Mouse (Mus musculus): ENCODE results near the gene Pik3r5. TPM values are rescaled to one million over a fixed set of nuclear protein-coding genes. Genes with fewer than 3 reads are reported as not detected.

Pik3r5 gene
- total RNA-seq, 2 experiments from 2014 or later: 0.43 to 0.56 TPM

GRCm38 (mm10) chr11:68440965-68441364, 9.0 kb downstream of the Pik3r5 start:
- Histone ChIP-seq H3K27ac (no peak overlapping the region), H3K4me3 (no peak overlapping the region)
- DNase-seq: no peak
- intact Hi-C loops (cut with DNase I): no loop called here
- TF ChIP-seq CTCF (IDR thresholded peaks at IDR 0.05): no peak

- H3K27ac ChIP-seq: no peak overlapping the region
- DNase-seq: no peak
- no peak for TF ChIP-seq CTCF (IDR thresholded peaks at IDR 0.05)
Observed at GRCm38 (mm10) chr11:68442346-68442745, 10.4 kb downstream of the Pik3r5 start.

GRCm38 (mm10) chr11:68442983-68443638, 11.2 kb downstream of the Pik3r5 start:
- no peak overlapping the region for H3K4me3 ChIP-seq
- intact Hi-C loops (cut with DNase I): no loop called here
- no peak overlapping the region for H3K27ac ChIP-seq
- no peak for TF ChIP-seq CTCF (IDR thresholded peaks at IDR 0.05)
- no peak for DNase-seq

More at GRCm38 (mm10) chr11:68442346-68442745, 10.4 kb downstream of the Pik3r5 start:
- no peak overlapping the region for H3K4me3 ChIP-seq
- intact Hi-C loops (cut with DNase I): no loop called here

- intact Hi-C loops (cut with DNase I): no loop called here
- TF ChIP-seq CTCF (IDR thresholded peaks at IDR 0.05): no peak
- no peak for DNase-seq
- Histone ChIP-seq H3K27ac (no peak overlapping the region), H3K4me3 (no peak overlapping the region)
Observed at GRCm38 (mm10) chr11:68445901-68446300, 14.0 kb downstream of the Pik3r5 start.

- Histone ChIP-seq H3K4me3 (no peak overlapping the region), H3K27ac (no peak overlapping the region)
- no peak for TF ChIP-seq CTCF (IDR thresholded peaks at IDR 0.05)
- intact Hi-C loops (cut with DNase I): no loop called here
- no peak for DNase-seq
Observed at GRCm38 (mm10) chr11:68446547-68446946, 14.6 kb downstream of the Pik3r5 start.

- no peak for DNase-seq
- no peak for TF ChIP-seq CTCF (IDR thresholded peaks at IDR 0.05)
- no peak overlapping the region for H3K27ac ChIP-seq
- no peak overlapping the region for H3K4me3 ChIP-seq
- intact Hi-C loops (cut with DNase I): no loop called here
Observed at GRCm38 (mm10) chr11:68447242-68447641, 15.3 kb downstream of the Pik3r5 start.

- no peak for DNase-seq
- H3K4me3 ChIP-seq: no peak overlapping the region
- TF ChIP-seq CTCF (IDR thresholded peaks at IDR 0.05): no peak
- no peak overlapping the region for H3K27ac ChIP-seq
- intact Hi-C loops (cut with DNase I): no loop called here
Observed at GRCm38 (mm10) chr11:68448356-68448755, 16.4 kb downstream of the Pik3r5 start.

- peak; percentile 32 for DNase-seq
- intact Hi-C loops (cut with DNase I): no loop called here
- no peak for TF ChIP-seq CTCF (IDR thresholded peaks at IDR 0.05)
- H3K27ac ChIP-seq: no peak overlapping the region
- H3K4me3 ChIP-seq: no peak overlapping the region
Observed at GRCm38 (mm10) chr11:68451282-68451735, 19.4 kb downstream of the Pik3r5 start.

GRCm38 (mm10) chr11:68451747-68452405, 20.0 kb downstream of the Pik3r5 start:
- intact Hi-C loops (cut with DNase I): no loop called here
- no peak for DNase-seq
- no peak overlapping the region for H3K4me3 ChIP-seq
- no peak for TF ChIP-seq CTCF (IDR thresholded peaks at IDR 0.05)
- H3K27ac ChIP-seq: no peak overlapping the region

- no peak for TF ChIP-seq CTCF (IDR thresholded peaks at IDR 0.05)
- intact Hi-C loops (cut with DNase I): no loop called here
- no peak for DNase-seq
- H3K27ac ChIP-seq: no peak overlapping the region
- H3K4me3 ChIP-seq: no peak overlapping the region
Observed at GRCm38 (mm10) chr11:68452740-68453139, 20.8 kb downstream of the Pik3r5 start.

GRCm38 (mm10) chr11:68453301-68453700, 21.4 kb downstream of the Pik3r5 start:
- Histone ChIP-seq H3K4me3 (no peak overlapping the region), H3K27ac (no peak overlapping the region)
- intact Hi-C loops (cut with DNase I): no loop called here
- TF ChIP-seq CTCF (IDR thresholded peaks at IDR 0.05): no peak
- no peak for DNase-seq

GRCm38 (mm10) chr11:68458086-68458485, 26.2 kb downstream of the Pik3r5 start:
- no peak overlapping the region for H3K4me3 ChIP-seq
- intact Hi-C loops (cut with DNase I): no loop called here
- no peak for DNase-seq
- TF ChIP-seq CTCF (IDR thresholded peaks at IDR 0.05): no peak
- no peak overlapping the region for H3K27ac ChIP-seq

- no peak for DNase-seq
- no peak overlapping the region for H3K27ac ChIP-seq
- TF ChIP-seq CTCF (IDR thresholded peaks at IDR 0.05): no peak
- intact Hi-C loops (cut with DNase I): no loop called here
- H3K4me3 ChIP-seq: no peak overlapping the region
Observed at GRCm38 (mm10) chr11:68459021-68459420, 27.1 kb downstream of the Pik3r5 start.

GRCm38 (mm10) chr11:68459486-68459885, 27.6 kb downstream of the Pik3r5 start:
- intact Hi-C loops (cut with DNase I): no loop called here
- no peak for DNase-seq
- Histone ChIP-seq H3K27ac (no peak overlapping the region), H3K4me3 (no peak overlapping the region)
- TF ChIP-seq CTCF (IDR thresholded peaks at IDR 0.05): no peak
